Mouse (Mus musculus) forebrain, embryonic 12.5 days (tissue): ENCODE results near the gene Raf1. TPM values are rescaled to one million over a fixed set of nuclear protein-coding genes. Genes with fewer than 3 reads are reported as not detected.

Experiments
- ATAC-seq: fragments of 200-750 bp; cut with Nextera tagmentation; 2 replicates; pipeline ENCODE4 v1.8.0; 2017; ENCODE audit warnings: moderate TSS enrichment; ENCODE audit not compliant: low FRiP score
- H3K27ac ChIP-seq: fragments of 300-500 bp; sonication (generic); 2 replicates; pipeline ENCODE4 v1.5.1; 2016; ENCODE audit warnings: mild to moderate bottlenecking
- H3K27me3 ChIP-seq: fragments of 300-500 bp; sonication (generic); 2 replicates; pipeline ENCODE4 v1.6.1; 2016; ENCODE audit warnings: mild to moderate bottlenecking
- H3K36me3 ChIP-seq: fragments of 300-500 bp; sonication (generic); replicated peaks from 2 replicates; pipeline ENCODE4 v1.6.1; 2016; ENCODE audit warnings: mild to moderate bottlenecking
- H3K4me1 ChIP-seq: fragments of 300-500 bp; sonication (generic); 2 replicates; pipeline ENCODE4 v1.6.1; 2016
- H3K4me2 ChIP-seq: fragments of 300-500 bp; sonication (generic); 2 replicates; pipeline ENCODE4 v1.6.1; 2016; ENCODE audit warnings: mild to moderate bottlenecking, moderate library complexity
- H3K4me3 ChIP-seq: fragments of 300-500 bp; sonication (generic); replicated peaks from 2 replicates; pipeline ENCODE4 v1.5.1; 2016; ENCODE audit warnings: mild to moderate bottlenecking
- H3K9ac ChIP-seq: fragments of 300-500 bp; sonication (generic); 2 replicates; pipeline ENCODE4 v1.6.1; 2016; ENCODE audit warnings: mild to moderate bottlenecking
- H3K9me3 ChIP-seq: fragments of 300-500 bp; sonication (generic); 2 replicates; pipeline ENCODE4 v1.6.1; 2016
- WGBS: fragments of 180-500 bp; shearing (Covaris S2); methylation state at CpG from one replicate; pipeline ENCODE4 v1.1.7; 2016; 5-methylcytosine and 5-hydroxymethylcytosine counted together
- polyA plus RNA-seq: library from polyadenylated mRNA; unstranded; fragments of >200 nt; fragmentation: Nextera tagmentation; extraction: Ambion mirVana; gene quantifications from 2 replicates; pipeline ENCODE4 v1.2.1, GENCODE M21; 2016

Gene Raf1
- polyA plus RNA-seq, result 155 and 156 TPM in 2 replicates

- Histone ChIP-seq H3K9ac (peak within 1 kb of the TSS; percentile 99), H3K36me3 (no peaks in the 10 kb centered on the region), H3K27me3 (no peaks in the 10 kb centered on the region), H3K4me2 (peak within 1 kb of the TSS; percentile 71), H3K9me3 (no peaks in the 10 kb centered on the region), H3K4me1 (peaks cover 22% of the 10 kb centered on the region), H3K4me3 (peak within 1 kb of the TSS; percentile 98), H3K27ac (peak within 1 kb of the TSS; percentile 97)
- peak; percentile 99 for ATAC-seq
- under 1% methylated on average over 46 of the region's 51 CpGs for WGBS
Measured at GRCm38 (mm10) chr6:115676452-115677128, at the start of gene Raf1. Gene Raf1 (minus strand): TSS chr6:115676635.

- no peak overlapping the region for H3K9ac ChIP-seq
- WGBS, result 85% methylated on average over 5 of the region's 5 CpGs
- no peak overlapping the region for H3K27ac ChIP-seq
- no peak overlapping the region for H3K4me3 ChIP-seq
- H3K27me3 ChIP-seq, result no peaks in the 10 kb centered on the region; the same call in 1 of the 2 replicates
- H3K9me3 ChIP-seq, result no peaks in the 10 kb centered on the region
- peaks cover 11% of the 10 kb centered on the region for H3K4me1 ChIP-seq
- H3K4me2 ChIP-seq, result no peak overlapping the region
- no peak for ATAC-seq
- no peaks in the 10 kb centered on the region for H3K36me3 ChIP-seq
Measured at GRCm38 (mm10) chr6:115722246-115722645, 45.8 kb upstream of the Raf1 start.

GRCm38 (mm10) chr6:115717715-115718558 lies 41.5 kb upstream of the Raf1 start:
- peak overlapping the region; percentile 6; the same call in 1 of the 2 replicates for H3K4me3 ChIP-seq
- WGBS, result under 1% methylated on average over 15 of the region's 15 CpGs
- no peaks in the 10 kb centered on the region for H3K36me3 ChIP-seq
- no peaks in the 10 kb centered on the region for H3K9me3 ChIP-seq
- H3K9ac ChIP-seq, result no peak overlapping the region
- peak overlapping the region; percentile 44 for H3K4me2 ChIP-seq
- H3K27me3 ChIP-seq, result no peaks in the 10 kb centered on the region; the same call in 1 of the 2 replicates
- ATAC-seq, result peak; percentile 95
- no peak overlapping the region; the same call in 1 of the 2 replicates for H3K27ac ChIP-seq
- peaks cover 16% of the 10 kb centered on the region for H3K4me1 ChIP-seq

GRCm38 (mm10) chr6:115717101-115717652 lies 40.7 kb upstream of the Raf1 start:
- ATAC-seq, result peak; percentile 57; the same call in 1 of the 2 replicates
- H3K4me1 ChIP-seq, result peaks cover 16% of the 10 kb centered on the region
- H3K4me2 ChIP-seq, result peak overlapping the region; percentile 44
- H3K27me3 ChIP-seq, result no peaks in the 10 kb centered on the region
- 0 out of 2 replicates have a peak overlapping the region, but pooled peaks have one; percentile 6 for H3K4me3 ChIP-seq
- H3K9ac ChIP-seq, result no peak overlapping the region
- no peak overlapping the region; the same call in 1 of the 2 replicates for H3K27ac ChIP-seq
- no peaks in the 10 kb centered on the region for H3K9me3 ChIP-seq
- no peaks in the 10 kb centered on the region for H3K36me3 ChIP-seq
- WGBS, result 14% methylated on average over 8 of the region's 8 CpGs

GRCm38 (mm10) chr6:115711261-115711660 lies 34.8 kb upstream of the Raf1 start:
- no peaks in the 10 kb centered on the region for H3K9me3 ChIP-seq
- 78% methylated on average over 3 of the region's 3 CpGs for WGBS

GRCm38 (mm10) chr6:115702901-115703300 lies 26.5 kb upstream of the Raf1 start:
- no peak for ATAC-seq
- no peak overlapping the region for H3K9ac ChIP-seq
- H3K27me3 ChIP-seq, result 0 out of 2 replicates have a peak, but pooled peaks cover 2% of the 10 kb centered on the region
- no peak overlapping the region for H3K4me3 ChIP-seq
- 84% methylated on average over 5 of the region's 5 CpGs for WGBS
- no peak overlapping the region for H3K4me2 ChIP-seq
- no peak overlapping the region for H3K27ac ChIP-seq
- H3K4me1 ChIP-seq, result no peaks in the 10 kb centered on the region; the same call in 1 of the 2 replicates
- no peaks in the 10 kb centered on the region for H3K9me3 ChIP-seq
- no peaks in the 10 kb centered on the region for H3K36me3 ChIP-seq

More at GRCm38 (mm10) chr6:115711261-115711660, 34.8 kb upstream of the Raf1 start:
- Histone ChIP-seq H3K27me3 (0 out of 2 replicates have a peak, but pooled peaks cover 2% of the 10 kb centered on the region), H3K9ac (no peak overlapping the region), H3K4me1 (no peaks in the 10 kb centered on the region), H3K4me2 (no peak overlapping the region), H3K36me3 (no peaks in the 10 kb centered on the region), H3K27ac (no peak overlapping the region), H3K4me3 (no peak overlapping the region)
- ATAC-seq, result no peak

GRCm38 (mm10) chr6:115701302-115701701 lies 24.9 kb upstream of the Raf1 start:
- 52% methylated on average over 11 of the region's 11 CpGs for WGBS
- Histone ChIP-seq H3K4me1 (no peaks in the 10 kb centered on the region; the same call in 1 of the 2 replicates), H3K9ac (no peak overlapping the region), H3K9me3 (no peaks in the 10 kb centered on the region), H3K4me3 (no peak overlapping the region), H3K27me3 (no peaks in the 10 kb centered on the region), H3K4me2 (no peak overlapping the region), H3K27ac (no peak overlapping the region), H3K36me3 (no peaks in the 10 kb centered on the region)
- no peak for ATAC-seq

GRCm38 (mm10) chr6:115700778-115701177 lies 24.3 kb upstream of the Raf1 start:
- H3K27me3 ChIP-seq, result no peaks in the 10 kb centered on the region
- H3K36me3 ChIP-seq, result no peaks in the 10 kb centered on the region
- H3K27ac ChIP-seq, result no peak overlapping the region
- no peak for ATAC-seq
- H3K9ac ChIP-seq, result no peak overlapping the region
- H3K4me1 ChIP-seq, result no peaks in the 10 kb centered on the region; the same call in 1 of the 2 replicates
- no peak overlapping the region for H3K4me3 ChIP-seq
- 88% methylated on average over 1 of the region's 1 CpGs for WGBS
- no peak overlapping the region for H3K4me2 ChIP-seq
- H3K9me3 ChIP-seq, result no peaks in the 10 kb centered on the region

GRCm38 (mm10) chr6:115698699-115699098 lies 22.3 kb upstream of the Raf1 start:
- H3K9ac ChIP-seq, result no peak overlapping the region
- 85% methylated on average over 4 of the region's 4 CpGs for WGBS
- no peaks in the 10 kb centered on the region for H3K9me3 ChIP-seq
- H3K4me2 ChIP-seq, result no peak overlapping the region
- H3K4me1 ChIP-seq, result no peaks in the 10 kb centered on the region; the same call in 1 of the 2 replicates
- H3K4me3 ChIP-seq, result no peak overlapping the region
- no peak overlapping the region for H3K27ac ChIP-seq
- no peak for ATAC-seq
- H3K36me3 ChIP-seq, result no peaks in the 10 kb centered on the region
- no peaks in the 10 kb centered on the region for H3K27me3 ChIP-seq

- Histone ChIP-seq H3K9ac (no peak overlapping the region), H3K4me3 (no peak overlapping the region), H3K27ac (no peak overlapping the region), H3K27me3 (no peaks in the 10 kb centered on the region), H3K4me1 (no peaks in the 10 kb centered on the region; the same call in 1 of the 2 replicates), H3K4me2 (no peak overlapping the region), H3K9me3 (no peaks in the 10 kb centered on the region), H3K36me3 (no peaks in the 10 kb centered on the region)
- WGBS, result 69% methylated on average over 17 of the region's 17 CpGs
- no peak for ATAC-seq
Measured at GRCm38 (mm10) chr6:115697739-115698558, 21.5 kb upstream of the Raf1 start.

- no peaks in the 10 kb centered on the region for H3K9me3 ChIP-seq
- ATAC-seq, result no peak
- H3K4me3 ChIP-seq, result no peak overlapping the region
- no peaks in the 10 kb centered on the region for H3K36me3 ChIP-seq
- WGBS, result 84% methylated on average over 7 of the region's 7 CpGs
- no peaks in the 10 kb centered on the region; the same call in 1 of the 2 replicates for H3K4me1 ChIP-seq
- H3K9ac ChIP-seq, result no peak overlapping the region
- no peak overlapping the region for H3K4me2 ChIP-seq
- no peaks in the 10 kb centered on the region for H3K27me3 ChIP-seq
- H3K27ac ChIP-seq, result no peak overlapping the region
Measured at GRCm38 (mm10) chr6:115696707-115697215, 20.3 kb upstream of the Raf1 start.
